Mouse (Mus musculus) stomach, postnatal 0 days (tissue): ENCODE results near the gene Erbb4.

Experiments
- CTCF ChIP-seq: IDR thresholded peaks from 2 replicates; pipeline ENCODE4 v1.5.1; 2016; ENCODE audit warnings: antibody characterized with exemption, low read depth, mild to moderate bottlenecking, moderate library complexity
- EP300 ChIP-seq: optimal IDR thresholded peaks from 2 replicates; pipeline ENCODE3; 2016; ENCODE audit warnings: antibody characterized with exemption

DNA sequence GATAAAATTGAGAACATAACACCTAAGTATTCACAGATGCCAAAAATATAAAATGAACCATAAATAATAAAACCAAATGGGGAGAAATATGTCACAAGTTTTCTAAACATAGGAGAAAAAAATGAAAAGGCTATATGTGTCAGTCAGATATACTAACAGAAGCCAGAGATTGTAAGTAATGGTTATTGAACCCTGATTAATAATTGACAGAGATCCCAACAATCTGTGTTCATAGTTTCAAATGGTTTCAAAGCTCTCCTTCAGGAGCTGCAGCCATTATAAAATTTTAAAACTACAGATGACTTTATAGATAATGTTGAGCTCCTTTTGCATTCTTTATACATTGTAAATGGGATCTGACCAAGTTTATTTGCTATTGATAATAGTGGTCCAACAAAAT is 426.4 kb downstream of the Erbb4 start:
- TF ChIP-seq CTCF (no peak), EP300 (no peak)
